Mouse (Mus musculus) ovary, postnatal 14 days (tissue): ENCODE measurements around the gene Soga3.

Source experiments
- DNase-seq: peaks from one replicate; pipeline ENCODE4 v3.0.0; 2022; ENCODE audit warnings: low spot score

The Soga3 gene

DNA sequence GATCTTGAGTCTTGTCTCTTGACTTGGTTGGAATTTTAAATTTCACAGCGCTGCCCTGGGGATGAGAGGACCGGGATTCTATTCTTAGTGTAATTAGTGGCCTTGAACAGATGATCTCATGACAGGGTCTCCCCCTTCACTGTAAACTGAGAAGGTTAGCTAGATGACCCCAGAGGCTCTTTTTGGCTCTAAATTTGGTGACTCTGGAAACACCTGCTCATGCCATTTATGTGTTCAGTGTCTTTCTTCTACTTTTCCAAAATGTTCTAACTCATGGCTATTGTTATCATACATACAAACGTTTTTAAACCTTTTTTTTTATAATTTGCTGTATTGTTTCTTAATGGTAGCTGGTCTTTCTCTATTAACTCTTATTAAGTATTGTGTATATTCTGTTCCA lies 65.1 kb downstream of the Soga3 start:
- no peak for DNase-seq

DNA sequence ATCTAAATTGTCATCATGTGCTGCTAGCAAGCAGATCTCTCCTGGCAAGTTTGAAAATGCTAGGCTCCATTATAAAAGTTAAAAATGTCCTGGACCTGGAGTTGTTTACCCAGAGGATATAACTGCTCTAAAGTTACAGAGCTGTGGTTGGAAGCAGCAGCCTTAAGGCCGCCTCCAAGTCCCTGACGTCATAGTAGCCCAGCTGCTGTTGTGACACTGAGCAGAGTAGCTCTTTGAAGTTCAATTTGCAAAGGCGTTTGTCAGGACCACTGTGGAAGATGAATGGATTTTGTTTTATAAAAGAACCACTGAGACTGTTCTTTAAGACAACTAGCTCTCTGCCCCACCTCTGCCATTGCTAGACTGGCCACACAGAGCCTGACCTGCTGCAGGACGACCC lies 67.8 kb downstream of the Soga3 start, which contains the start of gene 9330159F19Rik:
9330159F19Rik (plus strand) TSS at position 154 of the 400 bp plus-strand sequence.
- DNase-seq, result peak; percentile 9

DNA sequence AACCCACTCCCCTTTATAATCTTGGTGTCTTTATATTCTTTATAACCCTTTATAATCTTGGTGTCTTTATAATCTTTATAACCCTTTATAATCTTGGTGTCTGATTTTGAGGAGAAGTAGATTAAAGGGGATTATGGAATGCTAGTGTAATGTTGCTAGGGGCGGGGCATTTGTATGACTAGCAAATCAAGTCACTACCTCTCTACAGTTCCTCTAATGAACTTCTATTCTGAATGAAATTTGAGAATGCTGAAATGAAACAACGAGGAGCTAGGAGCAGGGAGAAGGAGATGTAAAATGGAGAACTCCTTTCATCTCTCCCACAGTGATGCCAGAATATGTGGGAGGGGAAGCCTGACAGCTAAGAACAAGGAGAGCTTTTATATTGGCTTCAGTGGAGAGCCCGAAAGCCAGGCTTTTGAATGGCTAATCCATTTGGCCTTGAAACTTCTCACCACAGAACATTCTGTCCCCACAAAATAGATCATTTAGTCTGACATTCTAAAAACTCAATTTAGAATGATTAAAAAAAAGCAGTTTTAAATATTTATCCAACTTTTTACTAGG lies 70.0 kb downstream of the Soga3 start:
- DNase-seq, result no peak

DNA sequence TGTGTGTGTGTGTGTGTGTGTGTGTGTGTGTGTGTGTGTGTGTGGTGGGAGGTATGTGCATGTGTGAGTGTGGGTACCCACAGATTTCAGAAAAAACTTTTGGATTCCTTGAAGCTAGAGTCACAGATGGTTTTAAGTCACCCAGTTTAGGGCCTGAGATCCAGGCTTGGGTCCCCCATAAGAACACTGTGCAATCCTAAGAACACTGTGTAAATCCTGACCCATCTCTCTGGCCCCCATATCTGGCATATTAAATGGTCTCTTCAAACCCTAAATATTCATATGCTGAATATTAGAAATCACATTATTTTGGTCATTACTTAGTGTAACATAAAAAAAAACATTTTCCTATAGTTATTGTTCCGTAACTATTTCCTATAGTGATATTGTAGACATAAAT lies 73.3 kb downstream of the Soga3 start:
- no peak for DNase-seq

DNA sequence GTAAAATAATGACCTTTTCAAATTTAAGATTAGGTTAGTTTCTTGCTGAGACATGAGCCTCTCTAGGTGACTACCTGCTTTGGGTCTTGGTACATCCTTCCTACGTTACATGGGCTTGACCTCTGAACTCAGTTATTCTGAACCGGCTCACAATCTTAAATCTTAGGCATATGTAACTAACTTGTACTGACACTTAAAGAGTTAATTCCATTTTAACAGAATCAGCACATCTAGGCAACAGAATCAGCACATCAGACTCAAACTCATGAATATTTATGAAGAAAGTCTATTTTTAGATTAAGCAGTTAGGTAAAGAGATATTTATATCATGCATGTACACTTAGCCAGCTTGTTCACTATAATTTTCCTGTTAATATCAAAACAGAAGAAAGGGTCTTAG lies 73.8 kb downstream of the Soga3 start:
- no peak for DNase-seq

DNA sequence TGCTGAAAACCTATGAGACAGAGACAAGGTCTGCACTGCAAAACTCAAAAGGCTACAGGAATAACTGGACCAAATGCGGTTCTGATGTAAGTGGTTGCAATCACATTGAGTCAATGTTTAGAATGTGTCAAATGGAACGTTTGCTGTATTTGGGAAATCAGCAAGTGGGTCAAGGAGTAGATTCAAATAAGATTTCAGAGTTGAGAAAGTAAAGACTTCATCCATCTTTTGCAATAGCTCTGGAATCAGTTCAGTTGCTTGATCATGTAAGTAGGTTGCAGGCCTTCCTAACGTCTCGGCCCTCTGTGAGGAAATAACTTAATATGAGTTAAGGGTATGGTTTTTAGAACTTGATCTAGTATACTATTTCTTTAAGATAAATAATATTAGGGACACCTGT lies 81.7 kb downstream of the Soga3 start:
- DNase-seq, result no peak

DNA sequence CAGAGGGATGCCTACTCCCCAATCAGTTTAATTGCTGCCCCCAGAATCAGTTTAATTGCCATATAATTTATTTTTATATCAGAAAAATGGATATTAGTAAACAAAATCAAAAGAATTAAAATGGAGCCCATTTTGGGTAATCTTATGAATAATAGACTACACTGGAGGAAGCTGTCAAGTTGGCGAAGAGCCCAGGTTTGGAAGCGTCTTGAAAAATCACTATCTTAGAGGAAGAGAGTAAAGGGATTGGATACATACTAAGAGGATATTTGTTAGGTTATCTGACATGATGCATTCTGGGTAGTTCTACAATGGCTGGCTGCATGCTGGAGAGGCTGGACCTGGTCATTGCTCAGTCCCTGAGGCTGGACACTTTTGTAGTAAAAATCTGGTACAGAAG lies 87.6 kb downstream of the Soga3 start:
- no peak for DNase-seq
